Mouse (Mus musculus): Measurements from ENCODE around the gene Slc25a27. TPM values are rescaled to one million over a fixed set of nuclear protein-coding genes. Genes with fewer than 3 reads are reported as not detected.

The Slc25a27 gene
- polyA plus RNA-seq (2014; fragmentation: Nextera tagmentation; extraction: Ambion mirVana), result 36.8 and 43.2 TPM in 2 replicates

GRCm38 (mm10) chr17:43666576-43667289 is at the start of gene Slc25a27:
Gene Slc25a27 (minus strand): TSS chr17:43667214.
- H3K4me2 ChIP-seq (replicated peaks; ENCODE audit: low read depth, low read length), result peak within 1 kb of the TSS; percentile 68
- peak within 1 kb of the TSS; percentile 94 for H3K4me3 ChIP-seq (ENCODE audit: low read depth, low read length)
- DNase-seq (ENCODE audit: low spot score) (peak; percentile 91), ATAC-seq (ENCODE audit: low FRiP score) (peak; percentile 98)
- H3K9me3 ChIP-seq (ENCODE audit: control insufficient read depth, low read length), result no peaks in the 10 kb centered on the region
- peak within 1 kb of the TSS; percentile 90 for H3K9ac ChIP-seq (ENCODE audit: low read depth, low read length)
- H3K4me1 ChIP-seq (replicated peaks; ENCODE audit: control insufficient read depth, insufficient read depth, low read length), result 0 out of 2 replicates have a peak, but pooled peaks cover 2% of the 10 kb centered on the region
- H3K27ac ChIP-seq (ENCODE audit: low read depth, low read length), result peak within 1 kb of the TSS; percentile 36; the same call in 1 of the 2 replicates
- under 1% methylated on average over 39 of the region's 41 CpGs for WGBS
- no peaks in the 10 kb centered on the region for H3K27me3 ChIP-seq (ENCODE audit: control insufficient read depth, insufficient read depth, low read length)
- H3K36me3 ChIP-seq (ENCODE audit: control insufficient read depth, insufficient read depth, low read length), result no peaks in the 10 kb centered on the region

- Histone ChIP-seq H3K4me3 (ENCODE audit: low read depth, low read length) (no peak overlapping the region), H3K4me2 (replicated peaks; ENCODE audit: low read depth, low read length) (no peak overlapping the region), H3K27ac (ENCODE audit: low read depth, low read length) (no peak overlapping the region), H3K36me3 (ENCODE audit: control insufficient read depth, insufficient read depth, low read length) (no peaks in the 10 kb centered on the region), H3K9ac (ENCODE audit: low read depth, low read length) (no peak overlapping the region), H3K4me1 (replicated peaks; ENCODE audit: control insufficient read depth, insufficient read depth, low read length) (no peaks in the 10 kb centered on the region), H3K27me3 (ENCODE audit: control insufficient read depth, insufficient read depth, low read length) (no peaks in the 10 kb centered on the region), H3K9me3 (ENCODE audit: control insufficient read depth, low read length) (no peaks in the 10 kb centered on the region)
- ATAC-seq (ENCODE audit: low FRiP score), result no peak
- DNase-seq (ENCODE audit: low spot score), result no peak
- 63% methylated on average over 7 of the region's 7 CpGs for WGBS
Observed at GRCm38 (mm10) chr17:43716601-43717000, 49.6 kb upstream of the Slc25a27 start.

GRCm38 (mm10) chr17:43714191-43714590 is 47.2 kb upstream of the Slc25a27 start:
- Histone ChIP-seq H3K27ac (ENCODE audit: low read depth, low read length) (no peak overlapping the region), H3K4me1 (replicated peaks; ENCODE audit: control insufficient read depth, insufficient read depth, low read length) (no peaks in the 10 kb centered on the region), H3K4me2 (replicated peaks; ENCODE audit: low read depth, low read length) (no peak overlapping the region), H3K27me3 (ENCODE audit: control insufficient read depth, insufficient read depth, low read length) (no peaks in the 10 kb centered on the region), H3K9ac (ENCODE audit: low read depth, low read length) (no peak overlapping the region), H3K9me3 (ENCODE audit: control insufficient read depth, low read length) (no peaks in the 10 kb centered on the region), H3K4me3 (ENCODE audit: low read depth, low read length) (no peak overlapping the region), H3K36me3 (ENCODE audit: control insufficient read depth, insufficient read depth, low read length) (no peaks in the 10 kb centered on the region)
- 84% methylated on average over 3 of the region's 3 CpGs for WGBS
- no peak for ATAC-seq (ENCODE audit: low FRiP score)
- no peak for DNase-seq (ENCODE audit: low spot score)

DNA sequence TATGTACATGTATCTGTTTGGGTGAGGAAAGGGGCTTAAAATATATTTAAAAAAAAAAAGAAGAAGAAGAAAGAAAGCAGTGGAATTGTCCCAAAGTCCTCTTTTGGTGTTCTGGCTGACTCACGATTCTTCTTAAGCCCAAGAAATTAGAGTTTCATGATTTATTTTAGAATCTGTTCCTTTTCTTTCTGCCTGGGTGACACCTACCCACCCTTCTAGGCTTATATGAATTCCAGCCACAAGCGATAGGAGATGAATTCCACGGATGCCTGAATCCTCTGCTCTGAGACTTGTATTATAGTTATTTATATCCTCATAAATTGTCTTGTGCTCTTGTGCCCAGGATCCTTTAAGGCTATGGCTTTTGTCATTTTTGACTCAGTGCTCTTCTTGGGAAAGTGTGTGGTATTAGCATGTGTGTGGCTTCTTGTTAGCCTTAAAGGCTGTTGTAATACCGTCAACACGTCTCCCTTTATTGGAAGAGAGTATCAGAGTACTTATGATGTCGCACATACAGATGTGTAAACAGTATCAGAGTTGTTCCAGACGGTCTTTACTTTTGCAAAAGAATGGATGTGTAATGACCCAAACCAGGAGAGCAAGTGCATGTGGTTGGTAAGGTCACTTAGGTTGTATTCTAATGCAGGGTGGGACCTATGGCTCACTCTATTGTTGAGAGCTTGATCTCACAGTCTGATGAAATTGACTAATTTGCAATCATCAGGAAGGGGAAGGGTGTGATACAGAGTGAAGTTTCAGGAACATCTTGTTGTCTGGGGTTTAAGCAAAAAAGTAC is 44.7 kb upstream of the Slc25a27 start:
- no peak overlapping the region for H3K4me2 ChIP-seq (replicated peaks; ENCODE audit: low read depth, low read length)
- 89% methylated on average over 7 of the region's 7 CpGs for WGBS
- no peaks in the 10 kb centered on the region for H3K27me3 ChIP-seq (ENCODE audit: control insufficient read depth, insufficient read depth, low read length)
- H3K4me1 ChIP-seq (replicated peaks; ENCODE audit: control insufficient read depth, insufficient read depth, low read length), result no peaks in the 10 kb centered on the region
- no peak overlapping the region for H3K9ac ChIP-seq (ENCODE audit: low read depth, low read length)
- H3K4me3 ChIP-seq (ENCODE audit: low read depth, low read length), result no peak overlapping the region
- ATAC-seq (ENCODE audit: low FRiP score) (no peak), DNase-seq (ENCODE audit: low spot score) (no peak)
- H3K9me3 ChIP-seq (ENCODE audit: control insufficient read depth, low read length), result no peaks in the 10 kb centered on the region
- H3K27ac ChIP-seq (ENCODE audit: low read depth, low read length), result no peak overlapping the region
- H3K36me3 ChIP-seq (ENCODE audit: control insufficient read depth, insufficient read depth, low read length), result no peaks in the 10 kb centered on the region

DNA sequence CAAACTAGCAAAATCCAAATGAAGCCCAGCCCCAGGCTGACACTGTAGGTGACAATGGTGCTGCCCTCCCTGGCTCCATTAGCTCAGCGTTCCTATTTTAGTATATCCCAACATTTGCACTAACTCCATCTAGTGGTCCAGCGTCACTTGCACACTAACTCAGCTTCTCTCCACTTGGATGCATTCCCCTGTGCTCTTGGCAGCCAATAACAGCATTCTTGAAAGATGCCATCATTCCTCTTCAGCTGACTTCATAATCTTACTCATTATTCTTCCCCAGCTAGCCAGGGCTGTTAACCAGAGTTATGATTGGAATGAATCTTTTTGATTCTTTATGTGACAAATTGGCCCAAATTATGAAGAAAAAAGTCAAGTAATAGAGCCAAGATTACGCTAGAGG is 40.2 kb upstream of the Slc25a27 start:
- Histone ChIP-seq H3K4me2 (replicated peaks; ENCODE audit: low read depth, low read length) (no peak overlapping the region), H3K4me3 (ENCODE audit: low read depth, low read length) (no peak overlapping the region), H3K9me3 (ENCODE audit: control insufficient read depth, low read length) (no peaks in the 10 kb centered on the region), H3K27ac (ENCODE audit: low read depth, low read length) (no peak overlapping the region), H3K9ac (ENCODE audit: low read depth, low read length) (no peak overlapping the region), H3K36me3 (ENCODE audit: control insufficient read depth, insufficient read depth, low read length) (no peaks in the 10 kb centered on the region), H3K27me3 (ENCODE audit: control insufficient read depth, insufficient read depth, low read length) (no peaks in the 10 kb centered on the region), H3K4me1 (replicated peaks; ENCODE audit: control insufficient read depth, insufficient read depth, low read length) (no peaks in the 10 kb centered on the region)
- ATAC-seq (ENCODE audit: low FRiP score), result no peak
- WGBS, result 85% methylated on average over 3 of the region's 3 CpGs
- no peak for DNase-seq (ENCODE audit: low spot score)

GRCm38 (mm10) chr17:43706749-43707148 is 39.7 kb upstream of the Slc25a27 start:
- 92% methylated on average over 3 of the region's 3 CpGs for WGBS
- DNase-seq (ENCODE audit: low spot score) (no peak), ATAC-seq (ENCODE audit: low FRiP score) (no peak)
- H3K36me3 ChIP-seq (ENCODE audit: control insufficient read depth, insufficient read depth, low read length), result no peaks in the 10 kb centered on the region
- H3K4me1 ChIP-seq (replicated peaks; ENCODE audit: control insufficient read depth, insufficient read depth, low read length), result no peaks in the 10 kb centered on the region
- H3K4me2 ChIP-seq (replicated peaks; ENCODE audit: low read depth, low read length), result no peak overlapping the region
- H3K9ac ChIP-seq (ENCODE audit: low read depth, low read length), result no peak overlapping the region
- no peak overlapping the region for H3K4me3 ChIP-seq (ENCODE audit: low read depth, low read length)
- H3K9me3 ChIP-seq (ENCODE audit: control insufficient read depth, low read length), result no peaks in the 10 kb centered on the region
- H3K27me3 ChIP-seq (ENCODE audit: control insufficient read depth, insufficient read depth, low read length), result no peaks in the 10 kb centered on the region
- H3K27ac ChIP-seq (ENCODE audit: low read depth, low read length), result no peak overlapping the region

GRCm38 (mm10) chr17:43704216-43704930 is 37.4 kb upstream of the Slc25a27 start:
- WGBS, result 90% methylated on average over 12 of the region's 12 CpGs
- no peaks in the 10 kb centered on the region for H3K36me3 ChIP-seq (ENCODE audit: control insufficient read depth, insufficient read depth, low read length)
- H3K9me3 ChIP-seq (ENCODE audit: control insufficient read depth, low read length), result no peaks in the 10 kb centered on the region
- DNase-seq (ENCODE audit: low spot score) (no peak), ATAC-seq (ENCODE audit: low FRiP score) (no peak)
- H3K4me2 ChIP-seq (replicated peaks; ENCODE audit: low read depth, low read length), result no peak overlapping the region
- no peaks in the 10 kb centered on the region for H3K27me3 ChIP-seq (ENCODE audit: control insufficient read depth, insufficient read depth, low read length)
- no peak overlapping the region for H3K4me3 ChIP-seq (ENCODE audit: low read depth, low read length)
- no peak overlapping the region for H3K27ac ChIP-seq (ENCODE audit: low read depth, low read length)
- no peaks in the 10 kb centered on the region for H3K4me1 ChIP-seq (replicated peaks; ENCODE audit: control insufficient read depth, insufficient read depth, low read length)
- H3K9ac ChIP-seq (ENCODE audit: low read depth, low read length), result no peak overlapping the region

- no peak overlapping the region for H3K4me2 ChIP-seq (replicated peaks; ENCODE audit: low read depth, low read length)
- WGBS, result 78% methylated on average over 6 of the region's 6 CpGs
- H3K36me3 ChIP-seq (ENCODE audit: control insufficient read depth, insufficient read depth, low read length), result no peaks in the 10 kb centered on the region
- H3K27me3 ChIP-seq (ENCODE audit: control insufficient read depth, insufficient read depth, low read length), result no peaks in the 10 kb centered on the region
- no peak overlapping the region for H3K27ac ChIP-seq (ENCODE audit: low read depth, low read length)
- no peaks in the 10 kb centered on the region for H3K9me3 ChIP-seq (ENCODE audit: control insufficient read depth, low read length)
- H3K4me1 ChIP-seq (replicated peaks; ENCODE audit: control insufficient read depth, insufficient read depth, low read length), result no peaks in the 10 kb centered on the region
- H3K9ac ChIP-seq (ENCODE audit: low read depth, low read length), result no peak overlapping the region
- DNase-seq (ENCODE audit: low spot score), result peak; percentile 81
- no peak for ATAC-seq (ENCODE audit: low FRiP score)
- H3K4me3 ChIP-seq (ENCODE audit: low read depth, low read length), result no peak overlapping the region
Observed at GRCm38 (mm10) chr17:43701060-43701459, 34.0 kb upstream of the Slc25a27 start.

All from hindbrain, embryonic 11.5 days (tissue).